Mouse (Mus musculus): Measurements from ENCODE around the gene Ints3.
A peak's percentile ranks its signal among the peaks of the same experiment; 100 is the strongest.

The Ints3 gene

DNA sequence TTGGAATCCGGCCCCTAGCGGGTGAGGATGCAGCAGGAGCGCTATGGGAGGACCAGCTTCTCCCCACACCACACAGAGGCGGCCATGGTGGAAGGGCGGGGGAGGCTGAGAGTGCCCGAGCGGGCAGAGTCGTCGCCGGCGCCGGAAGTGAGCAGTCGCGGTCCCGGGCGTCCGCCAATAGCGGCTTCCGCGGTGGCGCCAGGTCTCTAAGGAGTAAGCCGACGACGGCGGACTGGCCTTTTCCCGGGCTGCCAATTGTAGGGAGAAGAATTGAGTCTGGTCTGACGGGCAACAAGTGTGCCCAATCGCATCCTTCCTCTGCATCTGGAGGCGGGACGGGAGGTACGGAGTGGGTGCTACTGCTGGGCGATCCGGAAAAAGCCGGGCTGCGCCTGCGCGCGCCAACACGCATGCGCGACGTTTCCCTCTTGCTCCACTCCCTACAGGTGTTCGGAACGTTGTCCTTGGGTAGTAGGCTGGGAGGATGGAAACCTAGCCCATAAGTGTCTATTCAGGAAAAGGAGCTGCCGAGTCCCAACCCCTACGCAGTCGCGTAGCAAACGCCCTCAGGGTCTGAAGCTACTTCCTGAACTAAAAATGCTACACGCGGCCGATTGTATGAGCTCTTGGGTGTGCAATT is at the start of gene Ints3:
Gene Ints3 (minus strand): TSS at position 242 of the 640 bp plus-strand sequence.
- peak; percentile 100 for DNase-seq

DNA sequence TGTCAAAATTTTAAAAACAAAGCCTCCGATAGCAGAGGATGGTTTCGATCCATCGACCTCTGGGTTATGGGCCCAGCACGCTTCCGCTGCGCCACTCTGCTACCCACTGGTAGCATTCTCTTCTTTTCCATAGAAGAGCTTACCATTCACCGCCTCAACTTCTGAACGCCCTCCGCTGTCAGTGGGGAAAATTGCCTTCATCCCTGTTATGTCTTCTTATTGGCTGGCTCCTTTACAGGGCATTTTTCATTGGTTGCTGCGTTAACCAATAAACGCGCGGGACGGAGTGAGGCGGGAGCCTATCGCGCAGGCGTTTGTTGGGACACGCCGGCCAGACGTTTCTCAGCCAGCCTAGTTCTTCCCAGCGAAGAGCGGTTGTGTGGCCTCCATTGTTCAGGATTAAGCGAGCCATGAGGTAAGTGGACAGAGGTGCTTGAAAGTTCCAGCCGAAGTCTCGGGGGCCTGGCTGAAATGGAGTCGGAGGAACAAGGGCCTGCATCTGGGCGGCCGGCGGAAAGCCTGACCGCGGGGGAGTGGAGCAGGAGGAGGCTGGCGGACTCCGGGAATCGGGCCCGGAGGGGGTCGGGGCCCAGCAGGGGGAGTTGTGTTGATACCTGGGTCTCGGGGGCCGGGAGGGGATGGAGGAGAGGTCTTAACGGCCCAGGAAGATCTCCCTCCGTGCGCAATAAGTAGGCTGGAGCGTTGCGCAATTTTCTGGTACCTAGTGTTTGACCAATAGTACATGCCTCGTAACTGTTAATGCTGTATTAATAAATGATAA is 42.6 kb upstream of the Ints3 start, which contains the start of gene Ilf2:
Gene Ilf2 (plus strand): TSS at position 296 of the 781 bp plus-strand sequence.
- DNase-seq, result peak; percentile 97

DNA sequence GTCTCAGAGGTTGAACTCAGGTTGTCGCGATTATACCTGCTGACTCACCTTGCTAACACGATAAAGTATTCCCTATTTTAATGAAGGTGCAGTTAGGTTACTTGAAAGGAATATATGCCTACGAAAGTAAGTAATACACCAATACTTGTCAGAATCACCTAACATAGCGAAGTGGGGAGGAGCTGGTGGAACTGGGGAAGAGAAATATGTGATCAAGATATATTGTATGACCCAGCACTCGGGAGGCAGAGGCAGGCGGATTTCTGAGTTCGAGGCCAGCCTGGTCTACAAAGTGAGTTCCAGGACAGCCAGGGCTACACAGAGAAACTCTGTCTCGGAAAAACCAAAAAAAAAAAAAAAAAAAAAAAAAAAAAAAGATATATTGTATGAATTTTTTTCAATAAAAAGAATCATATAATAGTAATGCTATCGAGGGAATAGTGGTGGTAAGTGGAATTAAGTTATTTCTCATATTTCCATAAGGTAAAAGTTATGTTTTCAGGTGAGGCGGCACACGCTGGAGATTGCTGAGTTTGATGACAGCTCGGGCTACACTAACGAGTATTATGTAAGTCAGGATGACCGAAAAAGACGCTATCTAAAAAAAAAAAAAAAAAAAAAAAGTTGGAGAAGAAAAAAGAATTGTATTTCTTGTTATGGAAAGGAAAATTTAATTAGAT is 41.9 kb upstream of the Ints3 start:
- no peak for DNase-seq

DNA sequence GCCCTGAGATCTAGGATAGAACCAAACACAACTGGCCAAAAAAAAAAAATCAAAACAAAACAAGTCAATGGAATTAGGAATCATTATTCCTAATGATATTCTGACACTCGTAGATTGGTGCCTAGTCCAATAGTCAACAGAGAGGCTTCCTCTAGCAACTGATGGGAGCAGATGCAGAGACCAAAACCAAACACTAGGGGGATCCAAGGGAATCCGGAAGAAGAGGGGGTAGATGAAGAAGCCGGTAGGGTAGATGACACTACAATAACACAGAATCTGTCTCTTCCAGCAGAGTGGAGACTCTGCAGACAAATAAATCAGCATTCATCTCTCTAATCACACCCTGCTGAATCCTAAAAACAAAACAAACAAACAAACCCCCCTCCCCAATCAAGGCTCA is 38.8 kb upstream of the Ints3 start:
- peak; percentile 81 for DNase-seq

DNA sequence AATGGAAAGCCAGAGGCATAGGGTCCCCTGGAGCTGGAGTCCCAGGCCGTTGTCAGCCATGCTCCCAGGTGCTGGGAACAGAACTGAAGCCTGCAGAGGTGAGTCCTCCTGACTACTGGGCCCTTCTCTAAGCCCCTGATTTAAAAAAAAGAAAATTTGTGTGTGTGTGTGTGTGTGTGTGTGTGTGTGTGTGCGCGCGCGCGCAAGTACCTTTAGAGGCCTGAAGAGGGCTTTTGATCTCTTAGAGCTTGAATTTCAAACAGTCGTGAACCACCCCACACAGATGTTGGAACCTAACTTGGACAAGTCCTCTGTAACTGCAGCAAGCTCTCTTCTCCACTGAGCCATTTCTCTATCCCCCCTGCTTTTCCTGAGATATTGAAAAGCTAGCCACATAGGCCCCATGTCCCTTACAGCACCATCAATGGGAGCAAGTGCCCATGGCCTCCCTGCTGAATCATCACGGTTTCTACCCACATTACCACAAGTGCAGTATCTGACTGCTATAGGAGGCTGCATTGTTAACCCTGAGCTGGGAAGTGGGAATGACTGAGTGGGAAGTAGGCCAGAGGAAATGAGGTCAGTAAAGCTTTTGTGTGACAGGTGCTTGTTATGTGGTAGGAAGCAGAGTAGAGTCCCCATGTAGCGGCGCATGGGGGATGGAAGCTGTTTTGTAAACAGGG is 34.3 kb upstream of the Ints3 start:
- no peak for DNase-seq

DNA sequence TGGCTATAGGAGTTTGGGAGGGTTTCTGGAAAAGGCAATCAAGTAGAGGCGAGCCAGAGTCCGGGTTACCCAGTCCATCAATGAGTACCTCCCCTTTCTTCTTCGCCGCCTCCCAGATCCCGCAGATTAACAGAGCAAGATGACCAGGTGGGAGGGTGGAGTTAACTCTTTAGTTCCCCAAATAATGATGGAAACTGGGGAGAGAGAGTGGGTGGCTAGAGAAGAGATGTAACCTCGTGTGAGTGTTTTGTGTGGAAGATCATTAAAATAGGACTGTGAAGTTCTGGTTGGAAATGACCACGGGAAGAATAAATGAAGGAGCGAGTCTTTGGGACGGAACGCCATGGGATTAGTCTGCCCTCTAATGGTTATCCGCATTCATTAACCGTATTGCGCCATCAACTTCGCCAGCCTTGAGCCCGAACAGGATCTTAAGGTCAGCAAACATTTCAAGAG is 32.9 kb upstream of the Ints3 start:
- peak; percentile 88 for DNase-seq

DNA sequence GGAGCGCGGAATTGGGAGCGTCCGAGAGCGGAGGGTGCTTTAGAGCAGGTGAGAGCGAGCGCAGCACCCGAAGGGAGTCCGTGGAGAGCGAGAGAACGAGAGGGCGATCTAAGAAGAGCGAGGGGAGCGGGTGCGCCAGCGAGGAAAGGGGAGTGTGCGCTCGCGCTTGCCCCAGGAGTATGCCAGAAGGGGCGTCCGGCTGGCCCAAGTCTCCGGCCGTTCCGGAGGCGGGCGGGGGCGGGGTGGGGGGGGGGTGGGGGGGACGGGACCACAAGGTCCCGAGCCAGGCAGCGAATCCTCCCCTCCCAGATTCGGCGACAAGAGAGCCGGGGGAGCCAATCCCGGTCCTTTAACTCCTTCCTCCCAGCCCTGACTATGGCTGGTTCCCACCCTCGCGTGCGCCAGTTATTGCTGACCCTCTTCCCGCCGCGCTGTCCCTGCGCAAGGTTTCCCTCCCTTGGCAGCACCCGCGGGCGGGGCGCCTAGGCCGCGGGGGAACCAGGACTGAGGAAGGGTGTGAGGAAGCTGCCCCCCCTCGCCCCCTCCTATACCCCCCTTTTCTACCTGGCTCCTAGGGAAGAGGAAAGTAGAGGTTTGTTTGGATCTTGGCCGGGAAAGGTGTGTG is 32.4 kb upstream of the Ints3 start, which contains the start of gene Npr1:
Gene Npr1 (minus strand): TSS at position 181 of the 625 bp plus-strand sequence.
- DNase-seq, result peak; percentile 77

DNA sequence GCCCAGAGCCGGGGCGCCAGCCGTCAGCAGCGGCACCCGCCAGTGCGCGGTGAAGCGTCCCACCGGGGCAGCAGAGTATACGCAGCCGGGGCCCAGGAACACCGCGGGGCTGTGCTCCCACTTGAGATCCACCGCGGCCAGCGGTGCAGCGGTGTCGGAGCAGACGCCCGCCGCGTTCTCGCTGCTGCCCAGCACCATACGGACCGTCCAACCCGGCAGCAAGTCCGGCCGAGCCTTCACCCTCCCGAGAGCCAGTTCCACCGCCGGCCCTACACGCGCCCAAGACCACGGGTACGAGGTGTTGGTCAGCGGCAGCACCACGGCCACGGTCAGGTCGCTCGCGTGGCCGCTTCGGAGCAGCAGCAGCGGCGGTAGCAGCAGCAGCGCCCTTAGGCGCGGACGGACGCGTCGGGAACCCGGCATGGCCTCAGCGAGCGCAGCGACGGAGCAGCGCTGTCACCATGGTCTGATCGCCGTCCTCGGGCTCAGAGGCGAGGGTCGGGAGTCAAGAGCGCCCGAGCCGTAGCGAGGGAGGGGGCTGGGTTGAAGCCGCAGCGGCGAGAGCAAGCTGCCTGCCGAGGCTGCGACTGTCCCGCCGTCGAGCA is 31.8 kb upstream of the Ints3 start:
- peak; percentile 24 for DNase-seq

DNA sequence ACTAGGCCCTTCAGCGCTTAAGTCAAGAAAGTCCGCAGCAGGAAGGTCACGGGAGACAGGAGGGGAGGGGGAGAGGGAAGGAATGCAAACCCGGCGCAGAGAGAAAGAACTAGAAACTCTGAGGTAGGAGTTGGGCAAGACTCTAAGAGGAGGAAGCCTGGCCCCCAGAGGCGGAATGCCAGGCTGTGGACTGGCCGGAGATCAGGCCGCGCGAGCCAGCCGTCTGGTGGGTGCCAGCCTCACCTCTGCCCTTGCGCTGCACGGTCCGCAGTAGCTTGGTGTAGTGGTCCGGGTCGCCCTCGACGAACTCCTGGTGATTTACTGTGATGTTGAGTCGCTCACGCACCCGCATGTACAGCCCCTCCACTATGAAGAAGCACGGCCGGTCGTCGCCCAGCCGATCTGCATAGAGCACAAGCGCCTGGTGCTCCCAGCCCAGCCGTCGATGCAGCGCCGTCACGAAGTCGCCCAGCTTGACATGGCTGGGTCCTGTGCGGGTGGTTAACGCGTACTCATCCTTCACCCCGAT is 31.2 kb upstream of the Ints3 start:
- peak; percentile 85 for DNase-seq

DNA sequence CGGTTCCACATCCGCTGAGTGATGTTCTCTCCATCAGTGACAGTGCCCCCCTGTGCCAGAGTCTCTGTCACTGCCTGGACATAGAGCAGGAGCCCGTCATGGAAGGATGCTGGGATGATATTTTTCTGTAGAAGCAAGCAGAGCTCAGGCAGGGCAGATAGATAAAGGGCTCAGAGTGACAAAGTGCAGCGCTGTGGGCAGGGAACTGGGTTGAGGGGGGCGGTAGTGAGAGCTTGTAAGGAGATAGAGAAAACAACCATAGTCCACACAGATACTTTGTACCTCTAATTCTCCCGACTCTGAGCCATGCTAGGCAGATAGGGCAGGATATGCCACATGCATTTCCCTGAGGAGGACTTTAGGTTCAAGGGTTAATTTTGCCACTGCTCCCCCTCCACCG is 29.2 kb upstream of the Ints3 start:
- no peak for DNase-seq

DNA sequence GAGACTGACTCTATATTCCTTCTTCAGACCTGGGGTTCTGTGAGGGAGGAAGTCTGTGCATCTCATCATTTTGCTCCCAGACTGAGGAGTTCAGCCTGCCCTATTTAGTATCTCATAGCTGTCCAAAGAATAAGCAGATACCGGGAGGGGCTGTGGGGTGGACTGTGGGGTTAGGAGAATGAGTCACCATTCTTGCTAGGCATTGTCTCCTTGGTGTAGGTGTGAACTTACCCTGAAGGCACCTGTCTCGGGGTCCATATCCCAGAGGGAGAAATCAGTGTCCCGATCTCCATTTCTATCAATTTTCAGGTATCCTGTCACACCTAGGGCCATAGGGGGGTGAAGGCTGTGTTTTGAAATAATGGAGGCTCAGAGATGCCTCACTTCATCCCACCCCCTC is 28.5 kb upstream of the Ints3 start:
- DNase-seq, result no peak

DNA sequence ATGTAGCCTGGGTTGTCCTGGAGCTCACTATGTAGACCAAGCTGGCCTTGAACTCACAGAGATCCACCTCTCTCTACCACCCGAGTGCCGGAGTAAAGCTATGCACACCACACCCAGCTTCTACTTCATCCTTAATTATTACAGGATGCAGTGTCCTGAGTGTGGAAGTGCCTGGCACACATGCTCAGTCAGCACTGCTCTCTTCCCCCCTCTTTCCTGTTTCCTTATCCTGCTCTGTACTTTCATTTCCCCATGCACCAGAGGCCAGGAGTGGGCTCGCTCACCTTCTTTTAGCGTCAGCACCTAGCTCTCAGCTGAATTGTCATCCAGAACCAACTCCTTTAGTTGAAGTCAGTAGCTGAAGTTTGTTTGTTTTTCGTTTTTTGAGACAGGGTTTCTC is 26.9 kb upstream of the Ints3 start:
- DNase-seq, result peak; percentile 23

DNA sequence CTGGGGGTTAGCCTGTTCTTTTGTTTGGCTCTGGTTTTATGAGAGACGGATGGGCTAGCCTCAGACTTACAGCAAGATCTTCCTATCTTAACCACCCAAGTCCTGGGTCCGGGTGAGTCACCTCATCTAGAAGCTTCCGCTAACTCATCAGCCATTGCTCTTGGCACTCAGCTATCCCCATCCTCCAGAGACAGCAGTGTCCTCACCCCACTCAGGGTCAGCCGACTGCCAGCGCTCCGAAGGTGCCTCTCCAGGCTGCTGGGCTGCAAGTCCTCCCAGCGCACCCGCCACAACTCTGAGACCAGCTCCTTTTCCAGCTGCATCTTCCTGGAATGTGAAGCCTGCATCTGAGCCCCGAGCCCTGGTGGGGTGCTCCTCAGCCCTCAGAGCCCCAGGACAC is 26.3 kb upstream of the Ints3 start:
- DNase-seq, result no peak

DNA sequence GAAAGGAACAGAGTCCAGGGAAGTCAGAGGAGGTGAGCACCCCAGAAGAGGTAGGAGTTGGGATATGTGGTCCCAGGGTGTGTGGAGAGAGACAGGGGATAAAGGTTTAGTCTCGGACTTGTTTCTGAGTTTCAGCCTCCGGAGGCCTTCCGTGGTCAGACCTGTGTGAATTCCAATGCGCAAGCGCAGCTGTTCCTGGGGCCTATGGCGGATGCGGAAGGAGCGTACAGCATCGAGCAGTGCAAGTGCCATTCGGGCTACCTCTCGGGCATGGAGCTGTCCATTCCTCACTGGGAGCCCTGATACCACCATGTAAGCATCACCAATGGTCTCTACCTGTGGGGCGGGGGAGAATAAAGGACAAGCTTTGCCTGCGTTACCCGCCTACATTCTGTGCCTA is 21.5 kb upstream of the Ints3 start:
- DNase-seq, result no peak

DNA sequence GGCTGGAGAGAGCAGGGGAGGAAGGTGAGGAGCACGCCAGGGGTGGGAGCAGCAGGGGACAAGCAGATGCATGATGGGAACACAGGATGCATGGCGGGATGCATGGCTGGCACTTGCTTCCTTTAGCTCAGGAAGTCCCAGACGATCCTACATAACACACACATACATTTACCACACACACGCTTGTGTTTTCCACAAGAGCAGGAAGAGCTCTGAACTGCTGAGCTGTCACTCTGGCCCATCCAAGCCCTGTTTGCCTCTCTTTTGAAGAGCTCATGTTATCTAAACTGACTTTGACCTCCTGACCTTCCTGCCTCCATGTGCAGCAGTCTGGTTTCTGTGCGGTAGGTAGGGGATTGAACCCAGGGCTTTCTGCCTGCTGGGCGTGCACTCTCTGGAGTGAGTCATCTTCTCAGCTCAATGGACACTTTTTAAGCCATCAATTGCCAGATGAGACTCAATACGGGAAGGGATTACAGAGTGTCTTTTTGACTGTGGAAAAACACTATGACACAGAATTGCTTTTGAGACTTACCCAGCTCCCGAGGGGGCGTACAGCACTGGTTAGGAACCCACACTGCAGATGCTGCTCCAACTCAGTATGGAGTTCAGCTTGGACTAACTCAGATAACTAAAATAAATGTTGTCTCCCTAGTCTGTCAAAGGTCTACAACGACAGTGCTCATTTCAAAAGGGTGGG is 18.1 kb upstream of the Ints3 start:
- DNase-seq, result no peak

DNA sequence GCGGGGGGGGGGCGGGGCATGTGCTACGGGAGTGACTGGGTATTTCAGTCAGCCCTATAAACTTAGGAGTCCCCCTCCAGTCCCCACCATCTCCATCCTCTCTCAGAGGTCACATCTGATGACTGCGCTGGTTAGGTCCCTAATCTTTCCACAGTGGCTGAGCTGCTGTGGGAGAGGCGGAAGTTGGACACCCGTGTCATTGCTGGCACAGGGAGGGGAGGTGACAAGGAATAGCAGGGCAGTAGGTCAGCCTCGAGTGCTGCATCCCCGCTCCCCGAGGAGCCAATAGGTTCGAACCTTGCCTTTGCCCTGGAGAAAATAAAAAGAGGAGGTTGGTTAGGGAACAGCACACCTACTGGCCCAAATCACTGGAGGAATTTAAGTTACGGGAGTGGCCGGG is 17.5 kb upstream of the Ints3 start:
- no peak for DNase-seq

DNA sequence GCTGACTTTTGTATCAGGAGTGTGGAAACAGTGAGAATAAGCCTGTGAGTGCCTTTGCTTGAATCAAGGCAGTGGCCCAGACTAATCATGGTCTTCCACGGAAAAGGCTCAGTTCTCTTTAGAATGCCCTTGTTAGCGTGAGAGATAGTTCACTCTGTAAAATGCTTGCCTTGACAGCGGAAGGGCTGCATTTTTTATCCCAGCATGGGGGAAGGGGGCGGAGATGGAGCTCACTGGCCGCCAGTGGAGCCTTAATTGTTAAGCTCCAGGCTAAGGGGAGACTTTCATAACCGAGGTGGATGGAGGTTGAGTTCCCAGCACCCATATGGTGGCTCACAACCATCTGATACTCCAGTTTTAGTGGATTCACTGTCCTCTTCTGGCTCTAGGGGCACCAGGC is 15.2 kb upstream of the Ints3 start:
- DNase-seq, result no peak

DNA sequence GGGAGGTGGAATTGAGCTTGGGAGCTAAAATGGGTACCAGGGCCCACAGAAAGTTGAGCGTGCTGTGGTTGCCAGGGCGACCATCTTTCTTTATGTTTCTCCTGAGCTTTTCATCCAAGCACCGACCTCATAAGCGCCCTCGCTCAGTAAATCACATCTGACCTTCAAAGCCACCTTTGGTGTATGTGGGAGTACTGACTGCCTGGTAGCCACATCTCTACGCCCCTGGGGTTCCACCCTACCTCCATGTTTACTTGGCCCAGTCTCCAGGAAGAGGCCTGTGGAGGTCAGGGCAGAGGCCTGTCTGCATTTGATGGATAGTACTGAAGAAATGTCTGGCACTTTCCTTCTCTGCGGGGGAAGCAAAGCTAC is 13.7 kb upstream of the Ints3 start:
- DNase-seq, result peak; percentile 68

DNA sequence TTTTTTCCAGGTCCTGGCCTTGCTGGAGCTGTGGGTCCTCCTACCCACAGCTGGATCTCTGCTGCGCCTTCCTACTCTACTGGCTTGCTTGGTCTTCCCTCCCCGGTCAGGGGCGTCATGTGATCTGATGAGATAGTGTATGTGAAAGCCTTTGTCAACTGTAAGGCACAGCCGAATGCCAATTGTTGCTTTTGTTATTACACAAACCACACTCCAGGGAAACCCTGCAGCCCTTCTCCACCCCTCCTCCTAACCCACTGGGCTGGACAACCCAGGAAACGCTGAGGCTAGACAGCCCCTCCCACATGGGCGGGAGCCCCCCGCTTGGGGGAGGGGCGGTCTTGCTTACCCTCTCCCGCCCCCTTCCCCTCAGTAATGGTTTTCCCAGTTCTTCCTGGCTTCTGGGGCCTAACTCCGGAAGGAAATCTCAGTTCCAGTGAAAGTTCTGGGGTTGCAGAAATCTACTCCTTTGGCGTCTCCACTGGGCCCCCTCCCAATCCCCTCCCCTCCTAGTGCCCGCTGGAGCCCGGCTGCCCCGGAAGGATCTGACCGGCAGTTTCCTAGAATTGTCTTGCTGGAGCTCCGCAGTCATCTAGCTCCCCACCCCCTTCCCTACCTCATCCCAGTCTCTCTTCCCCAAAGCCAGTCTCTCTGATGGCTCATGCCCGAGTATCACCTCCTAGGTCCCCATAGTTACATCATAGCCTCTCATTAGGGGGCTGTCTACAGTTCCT is 13.1 kb upstream of the Ints3 start:
- peak; percentile 96 for DNase-seq

DNA sequence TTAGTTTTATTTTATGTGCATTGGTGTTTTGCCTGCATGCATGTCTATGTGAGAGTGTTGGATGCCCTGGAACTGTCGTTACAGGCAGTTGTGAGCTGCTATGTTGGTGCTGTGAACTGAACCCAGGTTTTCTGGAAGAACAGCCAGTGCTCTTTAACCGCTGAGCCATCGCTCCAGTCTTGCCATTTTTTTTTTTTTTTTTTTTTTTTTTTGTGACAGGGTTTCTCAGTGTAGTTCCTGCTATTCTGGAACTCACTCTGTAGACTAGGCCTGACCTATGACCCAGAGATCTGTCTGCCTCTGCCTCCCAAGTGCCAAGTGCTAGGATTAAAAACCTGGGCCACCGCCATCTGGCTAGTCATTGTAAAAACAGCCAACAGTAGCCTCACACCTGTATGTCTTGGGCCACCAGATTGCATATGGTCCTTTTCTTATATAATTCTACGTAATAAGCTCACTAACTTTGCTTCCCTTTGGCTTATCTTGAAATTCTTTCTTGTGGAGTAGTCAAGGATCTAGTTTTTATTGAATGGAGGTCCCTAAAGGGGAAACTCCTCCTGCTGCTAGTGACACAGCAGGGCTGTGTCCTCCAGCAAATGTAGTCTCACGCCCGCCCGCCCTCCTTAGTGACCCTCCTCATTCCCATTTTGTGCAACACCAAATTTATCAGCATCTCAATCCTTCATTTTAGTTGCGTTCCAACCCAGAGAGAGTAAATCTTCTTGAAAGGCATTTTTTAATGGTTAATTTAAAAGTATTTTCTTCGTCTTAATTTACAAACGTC is 12.2 kb upstream of the Ints3 start:
- no peak for DNase-seq

Data from lung, postnatal 36 days (tissue).